Mouse (Mus musculus) ES-E14 (cell line): ENCODE measurements around the gene Trpm8. TPM values are rescaled to one million over a fixed set of nuclear protein-coding genes. Genes with fewer than 3 reads are reported as not detected.

ENCODE experiments used
- DNase-seq: peaks from one replicate; pipeline ENCODE4 v3.0.0-alpha.2; 2013; ENCODE audit warnings: low read depth, low spot score
- H3K27ac ChIP-seq: 2 replicates; pipeline ENCODE4 v1.5.1; 2012; ENCODE audit warnings: low read depth, mild to moderate bottlenecking, low read length, moderate library complexity, mixed read lengths; ENCODE audit not compliant: poor library complexity, insufficient read depth, severe bottlenecking
- H3K36me3 ChIP-seq: 2 replicates; pipeline ENCODE4 v1.6.1; 2012; ENCODE audit warnings: mild to moderate bottlenecking, low read length, moderate library complexity, mixed read lengths; ENCODE audit not compliant: control insufficient read depth, poor library complexity, insufficient read depth, severe bottlenecking
- H3K4me1 ChIP-seq, 2 experiments: fragments of 150-350 bp in 1 of 2; sonication (generic) in 1 of 2; 2 replicates each; pipeline ENCODE4 v1.6.1; 2012; ENCODE audit warnings: low read length in 2 of 2, mild to moderate bottlenecking in 1 of 2, mixed read lengths in 1 of 2; ENCODE audit not compliant: control insufficient read depth in 2 of 2, insufficient read depth in 2 of 2, poor library complexity in 1 of 2
- H3K4me3 ChIP-seq, 2 experiments: fragments of 150-350 bp in 1 of 2; sonication (generic) in 1 of 2; 2 replicates each; pipeline ENCODE4 v1.5.1; 2012; ENCODE audit warnings: low read length in 2 of 2, low read depth in 1 of 2, mild to moderate bottlenecking in 1 of 2, mixed read lengths in 1 of 2; ENCODE audit not compliant: insufficient read depth in 1 of 2, poor library complexity in 1 of 2, severe bottlenecking in 1 of 2
- H3K9ac ChIP-seq: 2 replicates; pipeline ENCODE4 v1.6.1; 2012; ENCODE audit warnings: low read depth, mild to moderate bottlenecking, low read length, mixed read lengths; ENCODE audit not compliant: poor library complexity, insufficient read depth, severe bottlenecking
- H3K9me3 ChIP-seq: fragments of 150-350 bp; sonication (generic); 2 replicates; pipeline ENCODE4 v1.6.1; 2012; ENCODE audit warnings: low read depth, mild to moderate bottlenecking, low read length; ENCODE audit not compliant: control insufficient read depth, insufficient read depth
- CHD2 ChIP-seq: IDR thresholded peaks from 2 replicates; pipeline ENCODE4 v1.6.1; 2014; ENCODE audit warnings: mild to moderate bottlenecking, low read depth, low read length, inconsistent platforms
- HCFC1 ChIP-seq: IDR thresholded peaks from 2 replicates; pipeline ENCODE4 v1.6.1; 2012; ENCODE audit warnings: low read length, inconsistent platforms, borderline replicate concordance; ENCODE audit not compliant: insufficient read depth
- MAFK ChIP-seq: IDR thresholded peaks from 2 replicates; pipeline ENCODE4 v1.6.1; 2014; ENCODE audit warnings: mild to moderate bottlenecking, low read depth, low read length, inconsistent platforms; ENCODE audit not compliant: insufficient read depth
- ZC3H11A ChIP-seq: IDR thresholded peaks from 2 replicates; pipeline ENCODE4 v1.6.1; 2012; ENCODE audit warnings: low read depth, mild to moderate bottlenecking, inconsistent platforms, low read length, borderline replicate concordance
- ZNF384 ChIP-seq: IDR thresholded peaks from 2 replicates; pipeline ENCODE4 v1.6.1; 2012; ENCODE audit warnings: low read depth, low read length, inconsistent platforms
- in situ Hi-C, 2 experiments: fragments of 600-800 bp; cut with MboI; formaldehyde crosslinking; loops; one replicate each; pipeline ENCODE4 v1.15.1; 2025; ENCODE audit warnings: low sequenced_read_pairs in 2 of 2, inconsistent platforms in 1 of 2; ENCODE audit not compliant: unreplicated experiment in 2 of 2
- total RNA-seq: library from RNA; depleted of rRNA; stranded (reverse); fragments of 300-350 nt; gene quantifications from 2 replicates; pipeline ENCODE4 v1.2.3, GENCODE M21; 2012

The Trpm8 gene
- total RNA-seq, 1 experiment: 0.04 TPM

GRCm38 (mm10) chr1:88350761-88351160 lies 73.3 kb downstream of the Trpm8 start:
- no peak for DNase-seq
- H3K4me3 ChIP-seq: no peak overlapping the region
- H3K27ac ChIP-seq: no peak overlapping the region
- in situ Hi-C loops: no loop called here
- H3K9ac ChIP-seq: no peak overlapping the region
- H3K9me3 ChIP-seq: no peaks in the 10 kb centered on the region
- no peaks in the 10 kb centered on the region for H3K4me1 ChIP-seq
- H3K36me3 ChIP-seq: no peaks in the 10 kb centered on the region
- no peak for TF ChIP-seq CHD2
- TF ChIP-seq MAFK: no peak
- no peak for TF ChIP-seq ZNF384
- TF ChIP-seq ZC3H11A: no peak
- no peak for TF ChIP-seq HCFC1

DNA sequence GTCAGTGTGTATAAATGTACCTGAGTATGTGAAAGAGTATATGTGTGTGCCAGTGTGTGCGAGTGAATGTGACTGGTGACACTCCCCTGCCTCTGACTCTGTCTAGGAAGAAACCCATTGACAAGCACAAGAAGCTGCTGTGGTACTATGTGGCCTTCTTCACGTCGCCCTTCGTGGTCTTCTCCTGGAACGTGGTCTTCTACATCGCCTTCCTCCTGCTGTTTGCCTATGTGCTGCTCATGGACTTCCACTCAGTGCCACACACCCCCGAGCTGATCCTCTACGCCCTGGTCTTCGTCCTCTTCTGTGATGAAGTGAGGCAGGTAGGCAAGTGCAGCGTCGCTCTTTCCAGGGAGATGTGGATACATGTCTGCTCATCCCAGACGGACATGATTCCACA lies 77.6 kb downstream of the Trpm8 start:
- Histone ChIP-seq H3K4me1 (no peaks in the 10 kb centered on the region), H3K9me3 (no peaks in the 10 kb centered on the region), H3K9ac (no peak overlapping the region), H3K36me3 (no peaks in the 10 kb centered on the region), H3K4me3 (no peak overlapping the region), H3K27ac (no peak overlapping the region; the same call in 1 of the 2 replicates)
- no peak for TF ChIP-seq HCFC1
- TF ChIP-seq ZNF384: no peak
- no peak for TF ChIP-seq MAFK
- no peak for TF ChIP-seq ZC3H11A
- no peak for TF ChIP-seq CHD2
- in situ Hi-C loops: no loop called here
- no peak for DNase-seq

- Histone ChIP-seq H3K27ac (no peak overlapping the region), H3K4me3 (no peak overlapping the region), H3K4me1 (no peaks in the 10 kb centered on the region), H3K36me3 (no peaks in the 10 kb centered on the region), H3K9me3 (no peaks in the 10 kb centered on the region), H3K9ac (no peak overlapping the region)
- no peak for TF ChIP-seq HCFC1
- no peak for TF ChIP-seq ZC3H11A
- TF ChIP-seq MAFK: no peak
- no peak for TF ChIP-seq ZNF384
- no peak for TF ChIP-seq CHD2
- in situ Hi-C loops: no loop called here
- DNase-seq: no peak
Observed at GRCm38 (mm10) chr1:88355681-88356080, 78.2 kb downstream of the Trpm8 start.

DNA sequence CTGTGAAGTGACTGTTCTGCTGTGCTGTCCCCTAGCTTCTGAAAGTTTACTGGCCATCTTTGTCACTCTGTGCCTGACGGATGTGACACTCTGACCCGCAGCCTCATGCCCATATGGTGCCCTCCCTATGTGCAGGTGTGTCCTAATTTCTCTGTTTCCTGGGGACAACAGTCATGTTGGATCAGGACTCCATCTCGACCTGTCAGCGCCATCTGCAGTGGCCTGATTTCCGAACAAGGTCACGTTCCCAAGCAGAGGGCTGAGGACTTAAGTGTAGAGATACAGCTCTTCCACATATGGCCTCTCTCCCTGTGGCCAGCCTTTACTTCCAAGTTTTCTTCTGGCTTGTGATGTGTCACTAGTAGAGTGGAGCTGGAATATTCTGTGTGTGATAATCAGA lies 79.2 kb downstream of the Trpm8 start:
- Histone ChIP-seq H3K4me3 (no peak overlapping the region), H3K9me3 (no peaks in the 10 kb centered on the region), H3K27ac (no peak overlapping the region), H3K4me1 (no peaks in the 10 kb centered on the region), H3K36me3 (no peaks in the 10 kb centered on the region), H3K9ac (no peak overlapping the region)
- no peak for DNase-seq
- in situ Hi-C loops: no loop called here
- TF ChIP-seq CHD2: no peak
- TF ChIP-seq ZNF384: no peak
- TF ChIP-seq MAFK: no peak
- no peak for TF ChIP-seq ZC3H11A
- no peak for TF ChIP-seq HCFC1
